Comparison of ENCODE assay signal across 9 mouse cellular contexts in the genomic region with DNA sequence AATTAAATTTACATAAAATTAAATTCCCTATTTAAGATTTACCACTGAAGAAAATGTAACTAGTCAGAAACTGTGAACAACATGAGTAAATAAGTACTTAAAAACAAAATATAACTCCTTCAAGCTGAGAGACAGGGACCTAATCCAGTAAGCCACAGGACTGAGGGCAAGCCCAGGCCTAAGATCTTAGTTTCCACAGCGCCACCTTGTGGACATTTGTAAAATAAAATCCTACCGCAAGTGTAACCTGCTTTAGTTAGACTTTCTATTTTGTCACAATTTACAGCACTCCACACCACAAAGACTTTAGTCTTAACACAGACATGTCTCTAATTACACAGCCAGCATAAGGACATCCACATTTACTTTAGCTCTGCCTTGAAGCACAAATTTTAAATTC. TPM values are rescaled to one million over a fixed set of nuclear protein-coding genes. Genes with fewer than 3 reads are reported as not detected.
DNase-seq lines count a peak whose midpoint lies in the region; ATAC-seq and TF ChIP-seq lines count a peak whose summit lies in the region.
"Had no signal": no experiment of that assay in that cellular context is flagged by ENCODE, and none has a peak within 500 bp of the region (broad histone marks: within the 10 kb centered on the region; RNA-seq: fewer than 3 reads in every experiment).

No protein-coding gene starts in this region.

- H3K27ac ChIP-seq in heart, embryonic 12.5 days (ENCODE audit: poor library complexity, severe bottlenecking) = no peak overlapping the region
- no peak overlapping the region for H3K27ac ChIP-seq in embryonic facial prominence, embryonic 14.5 days (replicated peaks; ENCODE audit: low read depth, low read length)
- H3K27ac ChIP-seq in testis, adult 2 months (ENCODE audit: control insufficient read depth, insufficient read depth, low read depth, low read length) = no peak overlapping the region

- H3K36me3 ChIP-seq in heart, embryonic 12.5 days = peaks cover 34% of the 10 kb centered on the region
- peaks cover 27% of the 10 kb centered on the region for H3K36me3 ChIP-seq in embryonic facial prominence, embryonic 14.5 days (ENCODE audit: control insufficient read depth, insufficient read depth, low read length)
- no peaks in the 10 kb centered on the region; the same call in 1 of the 2 replicates for H3K36me3 ChIP-seq in testis, adult 2 months (ENCODE audit: control insufficient read depth, insufficient read depth, low read length)

- TF ChIP-seq CTCF in testis, adult 2 months (IDR thresholded peaks at IDR 0.05; ENCODE audit: control insufficient read depth, insufficient read depth, insufficient replicate concordance, low read depth, low read length) = peak; percentile 27; the same call in 1 of the 2 replicates

- H3K27me3 ChIP-seq in heart, embryonic 12.5 days (replicated peaks) = no peaks in the 10 kb centered on the region
- no peaks in the 10 kb centered on the region for H3K27me3 ChIP-seq in embryonic facial prominence, embryonic 14.5 days (replicated peaks; ENCODE audit: control insufficient read depth, insufficient read depth, low read length)
- H3K27me3 ChIP-seq in testis, adult 2 months (ENCODE audit: control insufficient read depth, insufficient read depth, low read length) = no peaks in the 10 kb centered on the region

- intact Hi-C loops in heart, postnatal 10 days (cut with DNase I) = loop anchor here (1.0 kb wide), 1 partner anchor 49 kb away; no protein-coding TSS in a partner anchor

- WGBS in heart, embryonic 12.5 days = 3% methylated on average over 2 of the region's 2 CpGs
- 2% methylated on average over 2 of the region's 2 CpGs for WGBS in embryonic facial prominence, embryonic 14.5 days

- no peak for ATAC-seq in heart, embryonic 12.5 days (ENCODE audit: insufficient number of reproducible peaks, low FRiP score)
- peak; percentile 72 for ATAC-seq in CD4-positive, CD25-positive, alpha-beta regulatory T cell, adult 4 months
- peak; percentile 53; the same call in 1 of the 2 replicates for ATAC-seq in embryonic facial prominence, embryonic 14.5 days (ENCODE audit: low read depth)

- H3K4me2 ChIP-seq in heart, embryonic 12.5 days = no peak overlapping the region
- no peak overlapping the region for H3K4me2 ChIP-seq in embryonic facial prominence, embryonic 14.5 days (ENCODE audit: low read depth, low read length)

- no peak overlapping the region for H3K4me3 ChIP-seq in heart, embryonic 12.5 days
- no peak overlapping the region for H3K4me3 ChIP-seq in embryonic facial prominence, embryonic 14.5 days (ENCODE audit: low read depth, low read length)
- no peak overlapping the region for H3K4me3 ChIP-seq in testis, adult 2 months (ENCODE audit: control insufficient read depth, low read depth, low read length)
- H3K4me3 ChIP-seq: erythroblast, embryonic 14.5 days had no signal

- no peaks in the 10 kb centered on the region for H3K9me3 ChIP-seq in heart, embryonic 12.5 days (replicated peaks)
- no peaks in the 10 kb centered on the region for H3K9me3 ChIP-seq in embryonic facial prominence, embryonic 14.5 days (ENCODE audit: control insufficient read depth, low read length)

- H3K4me1 ChIP-seq in heart, embryonic 12.5 days (replicated peaks) = peaks cover 8% of the 10 kb centered on the region; the same call in 1 of the 2 replicates
- no peaks in the 10 kb centered on the region for H3K4me1 ChIP-seq in embryonic facial prominence, embryonic 14.5 days (ENCODE audit: control insufficient read depth, insufficient read depth, low read length)
- no peaks in the 10 kb centered on the region for H3K4me1 ChIP-seq in testis, adult 2 months (ENCODE audit: control insufficient read depth, insufficient read depth, low read length)

- no peak overlapping the region for H3K9ac ChIP-seq in heart, embryonic 12.5 days
- no peak overlapping the region for H3K9ac ChIP-seq in embryonic facial prominence, embryonic 14.5 days (ENCODE audit: low read depth, low read length)

- DNase-seq in heart, postnatal 10 days = peak; percentile 63 to 79
- peak; percentile 75 for DNase-seq in adrenal gland, postnatal 14 days
- DNase-seq in embryonic facial prominence, embryonic 14.5 days (ENCODE audit: low spot score) = peak; percentile 81
- peak; percentile 49 to 77 for DNase-seq in kidney, postnatal 25 days
- DNase-seq in mesoderm, embryonic 11.5 days (ENCODE audit: low read depth, low spot score) = peak; percentile 80

- no peak for TF ChIP-seq POLR2A in testis, adult 2 months (IDR thresholded peaks at IDR 0.05; ENCODE audit: control insufficient read depth, low read depth, low read length)

RNA-seq across cellular contexts. Expression of a gene that starts 30.1 kb away (rescaled TPM):
- total RNA-seq in heart, postnatal 10 days (2021) = 10 to 100 TPM; 22.2 to 23.1 TPM
- polyA plus RNA-seq in heart, embryonic 12.5 days (2016; fragmentation: Nextera tagmentation; extraction: Ambion mirVana) = 11.9 and 13.1 TPM in 2 replicates
- polyA plus RNA-seq in CD4-positive, CD25-positive, alpha-beta regulatory T cell, adult 4 months (2017; shearing (Covaris generic)) = 1 to 10 TPM; 6.2 to 9.1 TPM
- total RNA-seq in adrenal gland, postnatal 14 days (2021) = 23.8 and 27.9 TPM in 2 replicates
- polyA plus RNA-seq in embryonic facial prominence, embryonic 14.5 days (2014; fragmentation: Nextera tagmentation; extraction: Ambion mirVana) = 15.4 and 18.5 TPM in 2 replicates
- 3.0 and 4.7 TPM in 2 replicates for polyA plus RNA-seq in testis, adult 2 months (2012; rRNA removed)

RNA-seq across cellular contexts. Expression of a gene that starts 43.5 kb away (rescaled TPM):
- total RNA-seq in heart, postnatal 10 days (2021) = 10 to 100 TPM; 28.1 to 32.9 TPM
- polyA plus RNA-seq in heart, embryonic 12.5 days (2016; fragmentation: Nextera tagmentation; extraction: Ambion mirVana) = 38.2 and 38.3 TPM in 2 replicates
- polyA plus RNA-seq in CD4-positive, CD25-positive, alpha-beta regulatory T cell, adult 4 months (2017; shearing (Covaris generic)) = 10 to 100 TPM; 53.2 to 55.8 TPM
- 46.6 and 46.7 TPM in 2 replicates for total RNA-seq in adrenal gland, postnatal 14 days (2021)
- 37.4 and 41.5 TPM in 2 replicates for polyA plus RNA-seq in embryonic facial prominence, embryonic 14.5 days (2014; fragmentation: Nextera tagmentation; extraction: Ambion mirVana)
- polyA plus RNA-seq in testis, adult 2 months (2012; rRNA removed) = 18.3 and 18.6 TPM in 2 replicates
